Mouse (Mus musculus) myocyte (in vitro differentiated cells): ENCODE measurements around the gene Arhgap31. TPM values are rescaled to one million over a fixed set of nuclear protein-coding genes. Genes with fewer than 3 reads are reported as not detected.
A peak's percentile ranks its signal among the peaks of the same experiment; 100 is the strongest.

ENCODE experiments used
- H3K27me3 ChIP-seq: one replicate; pipeline ENCODE4 v1.6.1; 2011; ENCODE audit not compliant: control insufficient read depth, insufficient read depth, insufficient read length
- H3K36me3 ChIP-seq: one replicate; pipeline ENCODE4 v1.6.1; 2011; ENCODE audit not compliant: control insufficient read depth, insufficient read depth
- H3K4me2 ChIP-seq: one replicate; pipeline ENCODE4 v1.6.1; 2011; ENCODE audit warnings: low read depth, control low read depth
- H3K4me3 ChIP-seq: one replicate; pipeline ENCODE4 v1.5.1; 2011; ENCODE audit warnings: mild to moderate bottlenecking, control low read depth, moderate library complexity
- H3K79me2 ChIP-seq: one replicate; pipeline ENCODE4 v1.6.1; 2011; ENCODE audit not compliant: control insufficient read depth, insufficient read depth
- H3ac ChIP-seq: one replicate; pipeline ENCODE4 v1.6.1; 2011; ENCODE audit not compliant: control insufficient read depth, insufficient read length
- CEBPB ChIP-seq: IDR thresholded peaks from 2 replicates; pipeline ENCODE4 v1.6.1; 2011; ENCODE audit warnings: mild to moderate bottlenecking, moderate library complexity; ENCODE audit not compliant: poor library complexity, insufficient read depth, severe bottlenecking
- E2F4 ChIP-seq: IDR thresholded peaks from one replicate; pipeline ENCODE4 v1.6.1; 2011; ENCODE audit warnings: mild to moderate bottlenecking, control low read depth, moderate library complexity; ENCODE audit not compliant: insufficient read depth
- MAX ChIP-seq: IDR thresholded peaks from one replicate; pipeline ENCODE4 v1.6.1; 2011; ENCODE audit warnings: low read depth, mild to moderate bottlenecking, control low read depth
- MYOD1 ChIP-seq, 3 experiments: IDR thresholded peaks; one replicate each; pipeline ENCODE4 v1.6.1; 2011; ENCODE audit warnings: control low read depth in 2 of 3, low read depth in 2 of 3, mild to moderate bottlenecking in 2 of 3, moderate library complexity in 1 of 3; ENCODE audit not compliant: insufficient read length in 2 of 3, control insufficient read depth in 1 of 3
- MYOG ChIP-seq, 3 experiments: IDR thresholded peaks; one replicate each; pipeline ENCODE4 v1.6.1; 2011; ENCODE audit warnings: control low read depth in 2 of 3, low read depth in 2 of 3, mild to moderate bottlenecking in 2 of 3; ENCODE audit not compliant: insufficient read length in 2 of 3, control insufficient read depth in 1 of 3, insufficient read depth in 1 of 3
- POLR2A ChIP-seq: IDR thresholded peaks from one replicate; pipeline ENCODE4 v1.6.1; 2011; ENCODE audit warnings: low read depth, mild to moderate bottlenecking, control low read depth, moderate library complexity; ENCODE audit not compliant: insufficient read length
- POLR2AphosphoS2 ChIP-seq: IDR thresholded peaks from one replicate; pipeline ENCODE4 v1.6.1; 2011; ENCODE audit warnings: low read depth, control low read depth; ENCODE audit not compliant: insufficient read length
- REST ChIP-seq: IDR thresholded peaks from one replicate; pipeline ENCODE4 v1.6.1; 2011; ENCODE audit warnings: mild to moderate bottlenecking, control low read depth, moderate library complexity; ENCODE audit not compliant: insufficient read depth, insufficient read length
- SRF ChIP-seq: IDR thresholded peaks from one replicate; pipeline ENCODE4 v1.6.1; 2011; ENCODE audit warnings: low read depth; ENCODE audit not compliant: control insufficient read depth, insufficient read length
- TCF12 ChIP-seq: IDR thresholded peaks from one replicate; pipeline ENCODE4 v1.6.1; 2011; ENCODE audit warnings: mild to moderate bottlenecking, control low read depth; ENCODE audit not compliant: poor library complexity, insufficient read depth, severe bottlenecking
- TCF3 ChIP-seq: IDR thresholded peaks from one replicate; pipeline ENCODE4 v1.6.1; 2011; ENCODE audit warnings: low read depth, control low read depth; ENCODE audit not compliant: insufficient read length
- USF1 ChIP-seq: IDR thresholded peaks from one replicate; pipeline ENCODE4 v1.6.1; 2011; ENCODE audit warnings: low read depth, mild to moderate bottlenecking, control low read depth, moderate library complexity
- polyA plus RNA-seq: library from polyadenylated mRNA; unstranded; fragments of >200 nt; fragmentation: generic; extraction: Trizol; gene quantifications from one replicate; pipeline ENCODE4 v1.2.1, GENCODE M21; 2012; ENCODE audit warnings: missing spikeins

The Arhgap31 gene
- 5.8 TPM for polyA plus RNA-seq

DNA sequence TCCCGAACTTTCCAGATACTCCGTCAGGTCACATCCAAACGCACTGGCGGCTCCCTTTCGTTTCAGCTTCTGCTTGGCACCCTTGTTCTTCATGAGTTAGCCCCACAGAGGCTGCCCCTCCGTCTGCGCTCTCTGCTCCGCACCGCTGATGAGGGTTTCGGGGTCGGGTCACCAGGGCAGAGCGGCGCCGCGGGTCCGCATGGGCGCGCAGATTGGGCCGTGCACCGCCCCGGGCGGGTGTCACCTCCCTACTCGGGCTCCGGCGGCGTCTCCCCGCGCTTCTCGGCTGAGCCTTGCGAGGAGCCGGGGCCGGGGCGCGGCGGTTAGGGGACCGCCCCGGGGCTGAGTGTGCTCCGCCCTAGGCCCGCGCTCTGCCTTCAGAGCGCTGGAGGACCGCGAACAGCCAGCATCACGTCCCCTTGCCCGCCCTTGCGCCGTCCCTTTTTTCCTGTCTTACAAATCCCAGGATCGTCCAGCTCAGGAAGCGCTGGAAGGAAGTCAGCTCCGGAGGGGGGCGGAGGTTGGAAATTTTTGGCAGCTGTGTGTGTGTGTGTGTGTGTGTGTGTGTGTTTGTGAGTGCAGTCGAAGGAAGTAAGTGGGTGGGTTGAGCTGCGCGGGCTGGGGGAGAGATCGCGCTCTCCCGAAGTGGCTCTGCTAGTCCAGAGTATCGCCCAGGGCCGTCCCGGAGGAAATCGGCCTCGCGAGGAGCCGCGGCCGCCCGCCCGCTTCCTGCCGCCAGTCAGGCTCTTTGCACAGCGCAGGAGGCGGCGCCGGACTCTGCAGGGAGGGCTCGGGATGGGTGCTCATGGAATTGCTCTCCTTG is at the start of gene Arhgap31:
Gene Arhgap31, minus strand, starts transcription at position 694 of the 823 bp plus-strand sequence.
- no peaks in the 10 kb centered on the region for H3K36me3 ChIP-seq
- H3ac ChIP-seq: peak within 1 kb of the TSS; percentile 74
- peak; percentile 66 for TF ChIP-seq POLR2A
- peak; percentile 70 for TF ChIP-seq POLR2AphosphoS2
- TF ChIP-seq CEBPB: no peak
- no peak for TF ChIP-seq MAX
- TF ChIP-seq MYOG (IDR thresholded peaks at IDR 0.05; ENCODE audit: control insufficient read depth in 1 of 3, insufficient read depth in 1 of 3, insufficient read length in 2 of 3, low read depth in 2 of 3): no peak
- TF ChIP-seq SRF: no peak

DNA sequence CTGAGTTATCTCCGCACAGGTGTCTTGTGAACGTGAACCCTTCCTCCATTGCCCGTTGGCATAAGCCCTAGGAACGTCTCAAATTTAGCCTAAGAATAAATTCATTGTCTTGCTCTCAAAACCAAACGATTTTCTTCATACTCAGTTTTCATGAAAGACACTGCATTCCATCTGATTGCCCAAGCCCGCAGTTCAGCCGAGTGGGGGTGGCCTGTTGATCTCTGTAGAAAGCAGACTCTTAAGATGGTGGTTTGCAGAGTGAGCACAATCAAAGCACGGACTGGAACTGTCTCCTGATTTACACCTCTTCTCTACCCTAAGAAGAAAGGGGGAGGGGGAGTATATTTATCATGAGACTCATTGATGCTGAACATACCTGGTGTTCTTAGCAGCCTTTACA is 49.3 kb upstream of the Arhgap31 start:
- Histone ChIP-seq H3K4me3 (no peak overlapping the region), H3K4me2 (no peak overlapping the region), H3ac (no peak overlapping the region), H3K79me2 (no peaks in the 10 kb centered on the region), H3K36me3 (no peaks in the 10 kb centered on the region), H3K27me3 (no peaks in the 10 kb centered on the region)
- no peak for TF ChIP-seq POLR2AphosphoS2

More for the DNA sequence above, at the start of gene Arhgap31:
- peak within 1 kb of the TSS; percentile 95 for H3K4me2 ChIP-seq
- H3K4me3 ChIP-seq: peak within 1 kb of the TSS; percentile 81
- peaks cover 45% of the 10 kb centered on the region for H3K79me2 ChIP-seq
- no peaks in the 10 kb centered on the region for H3K27me3 ChIP-seq

DNA sequence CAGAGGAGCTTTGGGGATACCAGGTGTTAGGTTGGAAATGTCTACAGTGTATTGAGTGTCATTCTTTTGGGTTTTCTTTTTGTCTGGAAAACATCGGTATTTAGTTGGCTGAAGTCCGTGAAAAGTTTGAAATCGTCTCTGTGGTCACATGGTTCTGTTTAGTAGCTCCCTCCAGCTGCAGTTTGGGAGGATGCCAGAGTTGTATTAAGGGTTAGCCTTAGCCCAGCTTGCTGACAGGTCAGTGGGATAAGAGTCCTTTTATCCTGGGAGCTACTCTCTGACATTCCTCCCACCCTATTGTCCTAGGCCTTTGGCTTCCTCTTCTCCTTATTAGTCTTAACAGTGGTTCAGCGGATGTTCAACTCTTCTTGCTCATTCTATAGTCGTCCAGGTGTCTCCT is 48.9 kb upstream of the Arhgap31 start:
- H3K4me3 ChIP-seq: no peak overlapping the region
- H3K36me3 ChIP-seq: no peaks in the 10 kb centered on the region
- H3K27me3 ChIP-seq: no peaks in the 10 kb centered on the region
- no peak overlapping the region for H3K4me2 ChIP-seq
- H3ac ChIP-seq: no peak overlapping the region
- H3K79me2 ChIP-seq: no peaks in the 10 kb centered on the region
- TF ChIP-seq TCF3 (no peak), MYOG (IDR thresholded peaks at IDR 0.05; ENCODE audit: control insufficient read depth in 1 of 3, insufficient read depth in 1 of 3, insufficient read length in 2 of 3, low read depth in 2 of 3) (no peak), SRF (no peak), MYOD1 (IDR thresholded peaks at IDR 0.05; ENCODE audit: control insufficient read depth in 1 of 3, insufficient read length in 2 of 3, low read depth in 2 of 3) (no peak), POLR2A (no peak), REST (no peak), TCF12 (no peak), E2F4 (no peak), MAX (no peak), CEBPB (no peak), POLR2AphosphoS2 (no peak), USF1 (no peak)

GRCm38 (mm10) chr16:38760834-38761375 is 47.8 kb upstream of the Arhgap31 start:
- no peak for TF ChIP-seq MYOG (IDR thresholded peaks at IDR 0.05; ENCODE audit: control insufficient read depth in 1 of 3, insufficient read depth in 1 of 3, insufficient read length in 2 of 3, low read depth in 2 of 3)
- TF ChIP-seq POLR2AphosphoS2: no peak
- TF ChIP-seq MAX: no peak
- TF ChIP-seq REST: no peak
- TF ChIP-seq SRF: no peak
- no peak for TF ChIP-seq E2F4
- TF ChIP-seq POLR2A: no peak
- no peak for TF ChIP-seq CEBPB
- TF ChIP-seq USF1: no peak
- no peaks in the 10 kb centered on the region for H3K27me3 ChIP-seq
- H3K4me3 ChIP-seq: no peak overlapping the region
- no peak overlapping the region for H3ac ChIP-seq
- no peaks in the 10 kb centered on the region for H3K36me3 ChIP-seq
- no peaks in the 10 kb centered on the region for H3K79me2 ChIP-seq
- H3K4me2 ChIP-seq: no peak overlapping the region

DNA sequence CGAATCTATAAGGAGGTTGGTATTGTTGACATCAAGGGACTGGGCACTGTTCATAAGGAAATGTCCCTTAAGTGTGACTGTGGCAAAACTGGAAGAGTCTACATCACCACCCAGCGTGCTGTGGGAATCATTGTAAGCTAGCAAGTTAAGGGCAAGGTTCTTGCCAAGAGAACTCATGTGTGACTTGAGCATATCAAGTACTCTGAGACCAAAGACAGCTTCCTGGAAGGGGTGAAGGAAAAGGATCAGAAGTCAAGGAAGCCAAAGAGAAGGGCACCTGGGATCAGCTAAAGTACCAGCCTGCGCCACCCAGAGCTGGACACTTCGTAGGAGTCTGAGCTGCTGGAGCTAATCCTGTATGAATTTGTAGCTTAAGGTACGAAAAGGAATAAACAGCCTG is 47.2 kb upstream of the Arhgap31 start:
- Histone ChIP-seq H3K79me2 (no peaks in the 10 kb centered on the region), H3K36me3 (no peaks in the 10 kb centered on the region), H3K4me3 (no peak overlapping the region), H3K27me3 (no peaks in the 10 kb centered on the region), H3K4me2 (no peak overlapping the region), H3ac (no peak overlapping the region)
- TF ChIP-seq SRF (no peak), REST (no peak), E2F4 (no peak), USF1 (no peak), MAX (no peak), POLR2AphosphoS2 (no peak)
